Mouse (Mus musculus) cortical plate, adult 2 months (tissue): ENCODE results near the gene Pkm.

Experiments used
- CTCF ChIP-seq: fragments of 200-500 bp; IDR thresholded peaks from 2 replicates; pipeline ENCODE4 v1.5.1; 2011; ENCODE audit warnings: mild to moderate bottlenecking, control low read depth, low read length; ENCODE audit not compliant: insufficient read depth; ENCODE audit errors: extremely low read depth
- POLR2A ChIP-seq: fragments of 200-500 bp; IDR thresholded peaks from 2 replicates; pipeline ENCODE4 v1.6.1; 2011; ENCODE audit warnings: mild to moderate bottlenecking, low read length, control low read depth; ENCODE audit not compliant: insufficient read depth; ENCODE audit errors: extremely low read depth

- TF ChIP-seq CTCF (no peak), POLR2A (no peak)
These were observed 17.3 kb downstream of the Pkm start for GRCm38 (mm10) chr9:59673427-59673826.
